Mouse (Mus musculus): ENCODE results near the gene Gsto2.
A peak's percentile ranks its signal among the peaks of the same experiment; 100 is the strongest.

The Gsto2 gene

GRCm38 (mm10) chr19:47857957-47858942 lies 7.1 kb upstream of the Gsto2 start:
- DNase-seq (ENCODE audit: low spot score in 2 of 2), result no peak

- no peak for DNase-seq (ENCODE audit: low spot score in 2 of 2)
These were observed 6.2 kb upstream of the Gsto2 start for GRCm38 (mm10) chr19:47859180-47859579.

- no peak for DNase-seq (ENCODE audit: low spot score in 2 of 2)
These were observed 2.8 kb upstream of the Gsto2 start for GRCm38 (mm10) chr19:47862581-47862980.

GRCm38 (mm10) chr19:47864051-47864450 lies 1.3 kb upstream of the Gsto2 start:
- no peak for DNase-seq (ENCODE audit: low spot score in 2 of 2)

GRCm38 (mm10) chr19:47864721-47865120 lies 613 bp upstream of the Gsto2 start:
- no peak for DNase-seq (ENCODE audit: low spot score in 2 of 2)

GRCm38 (mm10) chr19:47867628-47868175 lies 2.4 kb downstream of the Gsto2 start:
- no peak for DNase-seq (ENCODE audit: low spot score in 2 of 2)

- no peak for DNase-seq (ENCODE audit: low spot score in 2 of 2)
These were observed 3.6 kb downstream of the Gsto2 start for GRCm38 (mm10) chr19:47868951-47869350.

- DNase-seq (ENCODE audit: low spot score in 2 of 2), result no peak
These were observed 4.2 kb downstream of the Gsto2 start for GRCm38 (mm10) chr19:47869516-47869915.

GRCm38 (mm10) chr19:47870102-47870666 lies 4.8 kb downstream of the Gsto2 start:
- DNase-seq (ENCODE audit: low spot score in 2 of 2), result no peak

- no peak for DNase-seq (ENCODE audit: low spot score in 2 of 2)
These were observed 6.2 kb downstream of the Gsto2 start for GRCm38 (mm10) chr19:47871515-47871914.

GRCm38 (mm10) chr19:47876252-47876651 lies 10.9 kb downstream of the Gsto2 start:
- no peak for DNase-seq (ENCODE audit: low spot score in 2 of 2)

GRCm38 (mm10) chr19:47881538-47881937 lies 16.2 kb downstream of the Gsto2 start:
- DNase-seq (ENCODE audit: low spot score in 2 of 2), result no peak

GRCm38 (mm10) chr19:47882151-47882881 lies 17.0 kb downstream of the Gsto2 start:
- peak; percentile 76 to 87 for DNase-seq (ENCODE audit: low spot score in 2 of 2)

- DNase-seq (ENCODE audit: low spot score in 2 of 2), result no peak
These were observed 17.5 kb downstream of the Gsto2 start for GRCm38 (mm10) chr19:47882882-47883254.

- DNase-seq (ENCODE audit: low spot score in 2 of 2), result peak in 1 of 2 experiments; percentile 54
These were observed 19.2 kb downstream of the Gsto2 start for GRCm38 (mm10) chr19:47884296-47885085.

GRCm38 (mm10) chr19:47885191-47885743 lies 19.9 kb downstream of the Gsto2 start:
- DNase-seq (ENCODE audit: low spot score in 2 of 2), result no peak

GRCm38 (mm10) chr19:47885886-47886285 lies 20.6 kb downstream of the Gsto2 start:
- no peak for DNase-seq (ENCODE audit: low spot score in 2 of 2)

GRCm38 (mm10) chr19:47886617-47887016 lies 21.3 kb downstream of the Gsto2 start:
- no peak for DNase-seq (ENCODE audit: low spot score in 2 of 2)

- DNase-seq (ENCODE audit: low spot score in 2 of 2), result peak; percentile 72 to 81
These were observed 22.1 kb downstream of the Gsto2 start for GRCm38 (mm10) chr19:47887417-47887816.

- peak in 1 of 2 experiments; percentile 88 for DNase-seq (ENCODE audit: low spot score in 2 of 2)
These were observed 22.7 kb downstream of the Gsto2 start for GRCm38 (mm10) chr19:47888037-47888436.
